Mouse (Mus musculus) olfactory bulb, adult 2 months (tissue): ENCODE measurements at regions not wholly inside any gene's neighbourhood (a gene's known extent, or its start where the extent isn't known, plus 50 kb on each side); places are given as distances from the start of the nearest gene placed in this dataset.

ENCODE experiments used
- CTCF ChIP-seq: fragments of 200-500 bp; IDR thresholded peaks from 2 replicates; pipeline ENCODE4 v1.5.1; 2012; ENCODE audit warnings: low read depth, mild to moderate bottlenecking, low read length, moderate library complexity; ENCODE audit not compliant: insufficient read depth
- POLR2A ChIP-seq: fragments of 200-500 bp; IDR thresholded peaks from 2 replicates; pipeline ENCODE4 v1.6.1; 2012; ENCODE audit warnings: mild to moderate bottlenecking, low read depth, low read length, moderate library complexity; ENCODE audit not compliant: insufficient read depth

- TF ChIP-seq POLR2A (no peak), CTCF (no peak)
Observed at GRCm38 (mm10) chr2:45700578-45700977, 583.4 kb upstream of the Zeb2 start.
